Mouse (Mus musculus) mouse embryonic stem cell (cell line): ENCODE data around the gene Pold4.
"Not testable (repeated sequence)": the region's sequence is repeated elsewhere in the genome, so short reads cannot be mapped to it uniquely, and the experiment has no call there.

Experiments used
- in situ Hi-C, 2 experiments: fragments of 300-500 bp; cut with MboI; formaldehyde crosslinking; loops; 1 replicate in 1 of 2; 3 replicates in 1 of 2; pipeline ENCODE4 v1.14.3; 2019 to 2020; ENCODE audit warnings: low sequenced_read_pairs in 2 of 2, low pct_unique_long_range_greater_than_20kb in 1 of 2, mixed read lengths in 1 of 2; ENCODE audit not compliant: unreplicated experiment in 1 of 2

The Pold4 gene

DNA sequence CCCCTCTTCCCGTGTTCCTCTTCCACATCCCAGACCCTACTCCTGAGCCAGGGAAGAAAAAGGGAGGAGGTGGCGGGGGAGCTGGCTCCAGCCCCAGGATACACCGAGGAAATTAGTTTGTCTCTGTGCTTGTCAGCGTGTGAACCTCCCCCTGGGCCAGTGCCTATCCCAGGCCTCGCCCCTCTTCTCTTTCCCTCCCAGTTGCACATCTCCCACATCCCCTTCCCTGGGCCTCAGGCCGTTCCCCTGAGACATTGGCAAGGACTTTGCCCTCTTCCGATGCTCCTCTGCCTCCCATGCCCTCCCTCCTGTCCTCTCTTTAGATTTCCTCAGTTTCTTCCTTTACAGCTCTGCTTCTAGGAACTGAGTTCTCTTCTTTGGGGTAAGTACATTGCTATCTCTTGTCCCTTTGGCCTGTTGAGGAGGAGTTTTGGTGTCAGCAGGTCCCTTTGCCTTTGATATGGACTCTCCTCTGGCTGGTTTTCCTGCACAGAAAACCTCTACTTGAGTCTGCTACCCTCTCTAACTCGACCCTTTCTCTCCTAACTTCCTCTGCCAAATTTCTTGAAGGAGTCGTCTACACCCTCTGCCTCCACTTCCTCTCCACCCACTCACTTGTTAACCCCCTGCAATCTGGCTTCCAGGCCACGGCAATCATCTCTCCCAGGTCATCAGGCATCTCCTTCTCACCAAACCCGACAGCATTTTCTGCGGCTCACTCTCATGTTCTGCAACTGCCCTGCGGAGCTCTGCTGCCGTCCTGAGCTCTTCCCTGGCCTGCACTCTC, 10.5 kb upstream of the Pold4 start:
- in situ Hi-C loops, result no loop called here

DNA sequence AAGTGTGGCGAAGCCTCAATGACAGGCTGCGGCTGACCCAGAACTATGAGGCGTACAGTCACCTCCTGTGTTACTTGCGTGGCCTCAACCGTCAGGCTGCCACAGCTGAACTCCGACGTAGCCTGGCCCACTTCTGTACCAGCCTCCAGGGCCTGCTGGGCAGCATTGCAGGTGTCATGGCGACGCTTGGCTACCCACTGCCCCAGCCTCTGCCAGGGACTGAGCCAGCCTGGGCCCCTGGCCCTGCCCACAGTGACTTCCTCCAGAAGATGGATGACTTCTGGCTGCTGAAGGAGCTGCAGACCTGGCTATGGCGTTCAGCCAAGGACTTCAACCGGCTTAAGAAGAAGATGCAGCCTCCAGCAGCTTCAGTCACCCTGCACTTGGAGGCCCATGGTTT, 9.5 kb upstream of the Pold4 start:
- in situ Hi-C loops, result no loop called here

DNA sequence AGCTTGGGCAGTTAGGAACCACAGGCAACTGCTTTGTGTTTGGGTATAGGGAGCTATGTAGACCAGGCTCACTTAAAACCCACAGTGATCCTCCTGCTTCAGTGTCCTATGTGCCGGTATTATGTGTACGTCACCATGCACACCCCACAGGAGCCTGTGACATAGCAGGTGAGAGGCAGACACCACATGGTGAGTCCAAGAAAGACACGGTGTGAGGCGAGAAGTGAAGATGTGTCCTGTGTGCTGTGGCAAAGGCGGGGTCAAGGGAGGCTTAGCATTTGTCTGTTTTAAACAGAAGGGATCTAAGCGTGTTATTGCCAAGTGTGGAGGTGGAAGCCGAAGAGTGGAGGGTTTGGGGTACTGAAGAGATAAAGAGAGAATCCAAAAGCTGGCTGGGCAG, 4.9 kb upstream of the Pold4 start:
- in situ Hi-C loops, result no loop called here

DNA sequence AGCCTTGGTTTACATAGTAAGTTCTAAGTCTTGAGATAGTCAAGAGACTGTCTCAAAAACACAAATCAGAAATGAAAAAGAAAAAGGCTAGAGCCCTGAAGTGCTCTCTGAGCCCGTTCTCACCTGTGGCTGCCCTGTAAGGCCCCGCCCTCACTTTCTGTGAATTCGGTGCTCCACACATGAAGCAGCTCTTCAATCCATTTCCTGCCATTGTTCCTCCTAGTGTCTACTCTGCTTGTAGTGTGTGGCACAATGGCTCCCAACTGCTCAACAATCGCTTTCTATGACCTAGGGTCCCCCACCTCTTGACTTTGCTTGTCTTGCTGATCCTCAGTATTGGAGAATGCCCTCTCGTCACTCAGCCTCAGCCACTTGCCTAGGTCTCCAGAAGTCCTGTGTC, 4.3 kb upstream of the Pold4 start:
- in situ Hi-C loops, result no loop called here

DNA sequence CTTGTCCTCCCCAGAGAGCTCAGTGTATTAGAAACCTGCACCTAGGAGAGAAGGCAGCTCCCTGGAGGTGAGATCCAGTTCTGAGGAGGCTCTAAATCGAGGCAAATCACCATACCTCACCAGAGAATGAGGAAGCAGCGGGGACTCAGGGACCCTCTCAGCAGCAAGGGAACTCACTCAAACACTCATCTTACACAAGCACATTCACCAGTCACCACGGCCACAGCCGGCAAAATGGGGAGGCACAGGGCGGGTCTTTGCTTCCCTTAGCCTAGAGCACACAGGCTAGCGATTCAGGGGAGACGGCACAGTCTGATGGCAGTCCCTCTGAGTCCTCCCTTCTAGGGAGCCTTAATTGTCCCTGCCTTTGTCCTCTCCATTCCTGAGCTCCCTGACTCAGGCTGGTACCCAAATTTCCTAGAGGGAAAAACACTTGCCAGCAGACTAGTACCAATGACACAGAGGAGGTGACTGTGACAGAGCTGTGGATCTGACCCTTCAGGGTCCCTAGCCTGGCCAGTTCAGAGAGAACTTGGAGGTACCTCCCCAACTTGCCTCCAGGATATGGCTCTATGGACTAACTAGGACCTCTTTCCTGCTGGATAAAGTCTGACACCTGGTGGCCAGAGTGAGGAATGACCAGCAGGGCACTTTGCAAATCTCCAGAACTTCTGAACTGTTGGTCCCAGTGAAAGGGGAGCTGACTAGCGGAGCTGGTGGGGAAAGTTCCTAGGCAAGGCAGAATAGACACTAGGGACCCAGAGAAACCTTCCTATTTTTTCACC, 3.6 kb upstream of the Pold4 start:
- in situ Hi-C loops, result no loop called here

DNA sequence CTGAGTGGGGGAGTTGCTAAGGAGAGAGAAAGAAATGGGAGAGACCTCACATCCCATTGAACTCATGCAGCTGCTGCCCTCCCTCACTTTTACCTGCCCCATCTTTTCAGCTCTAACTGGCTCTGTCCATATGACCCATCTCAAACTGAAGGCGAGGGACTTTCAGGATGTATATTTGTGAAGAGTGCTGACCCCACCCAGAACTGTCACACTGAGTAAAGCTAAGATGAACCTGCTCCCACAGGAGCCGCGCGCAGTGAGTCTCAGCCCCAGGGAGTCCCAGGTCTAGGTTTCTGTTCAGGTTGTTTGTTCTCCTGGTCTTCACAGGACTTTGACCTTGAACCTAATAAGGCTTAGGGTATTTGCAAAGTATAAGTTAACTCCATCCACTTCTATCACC, 2.8 kb upstream of the Pold4 start:
- in situ Hi-C loops, result no loop called here

DNA sequence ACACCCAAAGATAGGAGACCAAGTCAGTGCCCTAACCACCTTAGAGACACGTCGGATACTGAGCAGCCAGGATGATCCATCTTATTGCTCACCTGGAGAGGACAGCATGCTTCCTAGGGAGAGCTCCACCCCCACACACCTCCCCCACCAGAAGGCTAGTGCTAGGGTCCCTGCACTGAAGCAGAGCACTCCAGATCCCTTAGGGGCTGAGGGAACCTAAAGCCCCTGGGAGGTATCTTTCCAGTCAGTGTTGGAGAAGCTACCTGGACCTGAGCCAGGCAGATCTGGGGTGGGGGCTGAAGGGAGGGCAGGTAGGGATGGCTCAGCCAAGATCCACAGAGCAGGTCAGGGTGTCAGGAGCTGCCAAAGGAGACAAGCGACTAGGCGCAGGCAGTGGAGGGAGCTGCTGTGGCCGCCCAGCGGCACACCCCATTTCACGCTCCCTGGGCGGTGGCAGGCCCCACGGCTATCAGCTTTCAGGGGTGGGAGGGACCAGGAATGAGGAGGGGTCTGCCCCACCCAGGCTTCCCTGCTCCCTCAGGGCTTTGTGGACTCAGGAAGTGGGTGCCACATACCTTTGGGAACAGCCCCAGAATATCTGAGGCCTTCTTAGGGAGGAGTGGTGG, 2.1 kb upstream of the Pold4 start:
- in situ Hi-C loops, result no loop called here

DNA sequence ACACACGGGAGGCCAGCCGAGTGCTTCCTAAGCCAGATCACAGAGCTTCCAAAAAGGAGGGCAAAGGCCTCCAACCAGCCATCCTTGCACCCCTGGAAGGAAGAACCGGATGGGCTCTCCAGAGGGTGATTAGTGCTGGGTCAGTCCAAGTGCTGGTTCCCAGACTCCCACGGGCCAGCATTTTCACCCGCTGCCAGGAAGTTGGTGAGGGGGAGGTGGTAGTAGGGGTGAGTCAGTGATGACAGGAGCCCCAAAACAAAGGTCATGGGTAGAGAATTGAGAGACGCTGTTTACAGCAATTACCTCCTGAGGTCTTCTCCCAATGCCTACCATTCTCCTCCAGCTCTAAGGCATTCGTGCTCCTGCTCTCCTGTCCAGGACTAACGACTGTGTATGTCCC, 1.3 kb upstream of the Pold4 start:
- in situ Hi-C loops, result no loop called here

DNA sequence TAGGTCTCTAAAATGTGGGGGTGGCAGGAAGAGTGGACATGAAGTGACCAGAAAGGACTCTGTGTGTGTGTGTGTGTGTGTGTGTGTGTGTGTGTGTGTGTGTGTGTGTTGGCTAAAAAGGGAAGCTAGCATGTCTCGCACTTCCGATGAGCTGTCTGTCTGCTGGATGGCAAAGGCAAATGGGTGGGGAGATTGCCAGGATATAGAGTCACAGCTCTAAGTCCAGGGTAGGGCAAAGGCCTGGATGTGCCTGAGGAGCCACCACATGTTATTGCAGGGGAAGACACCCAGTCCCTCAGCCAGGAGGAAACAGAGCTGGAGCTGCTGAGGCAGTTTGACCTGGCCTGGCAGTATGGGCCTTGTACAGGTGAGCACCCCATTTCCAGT, 480 bp downstream of the Pold4 start:
- in situ Hi-C loops, result no loop called here

DNA sequence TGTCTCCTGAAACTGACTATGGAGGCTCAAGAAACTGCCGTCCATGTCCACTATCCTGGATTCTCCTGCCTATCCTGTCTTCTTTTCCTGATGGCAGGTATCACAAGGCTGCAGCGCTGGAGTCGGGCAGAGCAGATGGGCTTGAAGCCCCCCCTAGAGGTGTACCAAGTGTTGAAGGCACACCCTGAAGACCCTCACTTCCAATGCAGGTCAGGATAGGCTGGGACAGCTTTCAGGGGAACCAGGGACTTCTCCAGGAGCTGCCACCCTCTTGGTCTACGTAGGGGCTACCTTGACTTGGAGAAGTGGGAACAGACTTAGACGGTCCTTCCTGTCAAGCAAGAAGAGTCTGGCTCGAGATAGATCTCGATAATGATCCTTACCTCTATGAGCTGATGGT, 952 bp downstream of the Pold4 start:
- in situ Hi-C loops, result no loop called here

DNA sequence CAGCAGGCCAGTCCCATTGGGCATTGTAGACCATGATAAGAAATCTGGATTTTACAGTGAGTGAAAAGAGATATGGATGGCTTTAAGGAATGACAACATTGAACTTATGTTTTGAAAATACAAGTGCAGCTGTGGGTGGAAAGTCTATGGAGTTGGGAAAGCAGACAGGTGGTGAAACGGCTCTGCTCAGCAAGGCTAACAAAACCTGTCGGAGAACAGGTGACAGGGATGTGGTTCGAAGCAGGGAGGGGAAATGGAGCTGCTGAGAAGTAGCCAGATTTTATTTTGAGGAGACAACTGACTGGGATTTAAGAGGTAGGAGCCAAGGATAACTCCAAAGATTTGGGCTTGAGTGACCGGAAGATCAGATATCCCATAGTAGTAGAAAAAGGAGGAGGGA, 2.8 kb downstream of the Pold4 start:
- in situ Hi-C loops, result no loop called here

DNA sequence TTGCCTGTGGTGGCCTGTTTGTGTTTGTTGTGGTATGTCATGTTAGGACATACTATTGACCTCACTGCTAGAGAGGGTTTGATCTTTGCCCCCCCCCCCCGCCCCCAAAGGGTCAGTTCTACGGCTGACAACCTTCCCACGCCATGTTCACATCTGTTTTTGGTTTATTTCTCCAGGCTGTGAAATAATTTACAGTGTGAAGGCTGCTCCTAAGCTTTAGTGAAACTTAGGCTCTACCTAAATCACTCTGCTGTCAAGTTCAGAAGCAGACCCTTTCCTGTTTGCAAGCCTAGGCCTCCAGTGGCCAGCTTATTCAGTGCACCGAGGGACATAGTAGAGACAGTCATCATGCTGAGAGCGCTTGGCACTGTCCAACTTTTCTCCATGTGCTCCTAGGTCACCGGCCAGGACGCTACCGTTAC, 8.6 kb downstream of the Pold4 start:
- in situ Hi-C loops, result loop anchor here in 1 of 2 experiments (5.0 kb wide), 1 partner anchor 33 kb away; no protein-coding TSS in a partner anchor

DNA sequence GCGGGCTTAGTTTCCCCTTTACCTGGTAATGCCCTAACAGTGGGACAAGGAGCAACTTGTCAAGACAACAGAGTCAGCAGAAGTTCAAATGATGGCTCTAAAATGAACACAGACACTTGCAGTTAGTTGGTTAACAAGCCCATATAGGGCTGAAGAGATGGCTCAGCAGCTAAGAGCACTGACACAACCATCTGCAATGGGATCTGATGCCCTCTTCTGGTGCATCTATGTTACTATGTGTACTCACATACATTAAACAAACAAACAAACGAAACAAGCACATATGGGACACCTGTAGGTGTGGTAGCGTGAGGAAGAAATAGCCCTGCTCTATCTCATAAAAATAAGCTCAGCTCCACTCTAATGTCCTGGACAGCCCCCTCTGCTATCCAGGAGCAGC, 10.7 kb downstream of the Pold4 start:
- in situ Hi-C loops, result loop anchor here in 1 of 2 experiments (5.0 kb wide), 1 partner anchor 35 kb away; no protein-coding TSS in a partner anchor

DNA sequence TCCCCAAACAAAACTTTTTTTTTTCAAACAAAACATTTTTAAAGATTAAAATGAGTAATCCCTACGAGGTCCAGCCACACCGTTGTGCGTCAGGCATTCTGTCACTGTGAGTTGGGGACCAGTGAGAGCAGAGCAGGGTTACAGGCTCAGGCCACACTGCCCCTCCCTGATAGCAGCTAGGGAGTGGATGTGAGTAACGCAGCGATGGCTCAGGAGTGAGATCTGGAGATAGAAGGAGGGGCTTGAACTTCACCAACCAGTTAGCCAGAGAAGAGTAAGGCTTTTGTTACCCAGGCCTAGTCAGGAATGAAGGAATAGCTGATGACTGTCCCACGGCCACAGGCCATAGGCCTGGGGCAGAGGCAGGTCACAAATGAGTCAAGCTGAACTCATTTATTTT, 13.1 kb downstream of the Pold4 start:
- in situ Hi-C loops, result loop anchor here in 1 of 2 experiments (5.0 kb wide), 1 partner anchor 37 kb away; no protein-coding TSS in a partner anchor

DNA sequence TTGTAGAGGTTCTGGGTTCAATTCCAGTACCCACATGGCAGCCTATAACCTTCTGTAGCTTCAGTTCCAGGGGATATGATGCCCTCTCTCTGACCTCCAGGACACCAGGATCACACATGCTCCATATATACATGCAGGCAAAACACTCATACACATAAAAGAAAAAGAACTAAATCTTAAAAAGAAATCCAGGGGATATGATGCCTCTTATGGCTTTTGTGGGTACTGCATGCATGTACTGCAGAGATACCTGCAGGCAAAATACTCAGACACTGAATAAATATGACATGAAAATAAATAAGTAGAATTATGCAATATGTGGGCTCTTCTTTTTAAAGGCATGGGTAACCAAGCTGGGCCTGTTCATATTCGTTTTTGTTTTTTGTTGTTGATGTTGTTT, 15.3 kb downstream of the Pold4 start:
- in situ Hi-C loops, result no loop called here

DNA sequence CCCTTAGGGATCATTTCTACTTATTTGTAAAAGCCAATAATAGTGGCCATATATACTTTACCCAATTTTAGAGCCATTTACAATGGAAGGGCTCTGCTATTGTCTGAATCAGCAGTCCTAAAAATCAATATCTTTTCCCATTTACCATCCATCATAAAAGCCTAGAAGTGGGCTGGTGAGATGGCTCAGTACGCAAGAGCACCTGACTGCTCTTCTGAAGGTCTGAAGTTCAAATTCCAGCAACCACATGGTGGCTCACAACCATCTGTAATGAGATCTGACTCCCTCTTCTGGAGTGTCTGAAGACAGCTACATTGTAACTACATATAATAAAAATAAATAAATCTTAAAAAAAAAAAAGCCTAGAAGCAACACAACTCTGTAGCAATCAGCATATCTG, 17.0 kb downstream of the Pold4 start:
- in situ Hi-C loops, result not testable (repeated sequence)

DNA sequence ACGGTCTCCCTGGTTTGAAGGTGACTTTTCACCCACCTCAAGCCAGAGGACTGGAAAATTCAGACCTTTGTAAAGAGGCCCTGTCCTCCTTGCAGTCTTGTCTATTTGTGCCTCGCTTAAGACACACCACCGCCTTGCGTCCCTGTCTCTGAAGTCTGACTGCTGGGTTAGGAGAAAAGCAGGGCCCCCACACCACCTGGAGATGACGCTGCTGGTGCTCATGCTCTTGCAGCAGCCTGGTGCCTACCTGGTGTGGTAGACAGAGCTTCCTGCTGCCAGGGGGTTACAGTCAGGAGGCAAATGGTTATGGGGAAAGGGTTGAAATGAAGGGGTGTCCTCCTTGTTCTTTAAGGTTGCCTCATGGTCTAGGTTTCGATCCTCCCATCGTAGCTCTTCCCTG, 22.5 kb downstream of the Pold4 start:
- in situ Hi-C loops, result no loop called here

DNA sequence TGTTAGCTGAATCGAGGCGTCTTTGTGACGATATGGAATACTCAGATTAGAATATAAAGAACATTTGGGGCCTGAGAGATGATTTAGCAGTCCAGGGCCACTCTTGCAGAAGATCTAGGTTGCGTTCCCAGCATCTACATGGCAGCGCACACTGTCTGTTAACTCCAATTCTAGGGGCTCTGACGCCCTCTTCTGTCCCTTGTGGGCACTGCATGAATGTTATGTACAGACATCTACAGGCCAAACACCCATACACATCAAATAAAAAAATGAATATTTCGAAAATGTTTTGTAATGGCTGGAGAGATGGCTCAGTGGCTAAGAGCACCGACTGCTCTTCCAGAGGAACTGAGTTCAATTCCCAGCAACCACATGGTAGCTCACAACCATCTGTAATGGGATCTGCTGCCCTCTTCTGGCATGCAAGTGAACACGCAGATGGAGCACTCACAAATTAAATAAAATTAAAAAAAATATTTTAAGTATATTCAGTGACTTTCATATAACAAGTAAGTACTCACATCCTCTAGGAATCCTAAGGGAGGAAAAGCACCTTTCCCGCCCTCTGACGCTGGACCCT, 24.0 kb downstream of the Pold4 start:
- in situ Hi-C loops, result loop anchor here (5.0 kb wide), 1 partner anchor 57 kb away; no protein-coding TSS in a partner anchor
